Mouse (Mus musculus): ENCODE measurements around the gene Rev3l.

Gene Rev3l

GRCm38 (mm10) chr10:39731736-39732265 is at the start of gene Rev3l:
Gene Rev3l (plus strand): TSS chr10:39732118.
- DNase-seq: peak; percentile 90

DNA sequence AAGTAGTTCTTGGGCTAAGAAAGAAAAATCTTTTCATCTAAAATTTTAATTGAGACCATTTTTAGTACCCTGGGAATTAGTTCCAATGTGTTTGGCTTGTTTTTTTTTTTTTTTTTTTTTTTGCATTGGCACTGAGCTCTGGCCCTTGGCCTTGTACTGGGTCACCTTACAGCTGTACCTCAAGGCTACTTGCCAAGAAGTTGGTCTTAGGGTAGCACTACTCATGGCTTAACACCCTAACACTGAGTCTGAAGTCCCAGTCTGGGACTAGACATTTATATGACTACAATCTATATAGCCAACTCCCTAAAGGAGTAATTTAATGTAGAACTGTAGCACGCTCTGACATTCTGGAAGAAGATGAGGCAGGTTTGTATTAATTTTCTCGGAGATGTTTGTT is 49.4 kb upstream of the Rev3l start:
- DNase-seq: no peak

DNA sequence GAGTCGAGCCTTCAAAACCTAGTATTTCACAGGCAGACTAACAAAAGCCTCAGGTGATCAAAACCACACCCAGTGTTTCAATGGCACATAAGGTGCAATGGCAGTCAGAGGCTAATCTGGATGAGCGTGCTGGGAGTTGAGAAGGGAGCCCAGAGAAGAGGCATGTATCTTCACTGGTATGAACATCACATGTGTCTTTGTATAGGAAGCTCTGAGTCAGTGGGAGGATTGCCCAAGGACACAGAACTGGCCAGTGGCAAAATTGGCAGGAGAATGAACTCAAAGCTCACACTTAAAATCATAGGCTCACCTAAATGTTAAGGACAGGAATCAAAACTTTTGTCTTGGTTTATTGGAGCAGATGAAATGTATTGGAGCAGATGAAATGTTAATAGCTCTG is 48.4 kb upstream of the Rev3l start:
- DNase-seq: no peak

DNA sequence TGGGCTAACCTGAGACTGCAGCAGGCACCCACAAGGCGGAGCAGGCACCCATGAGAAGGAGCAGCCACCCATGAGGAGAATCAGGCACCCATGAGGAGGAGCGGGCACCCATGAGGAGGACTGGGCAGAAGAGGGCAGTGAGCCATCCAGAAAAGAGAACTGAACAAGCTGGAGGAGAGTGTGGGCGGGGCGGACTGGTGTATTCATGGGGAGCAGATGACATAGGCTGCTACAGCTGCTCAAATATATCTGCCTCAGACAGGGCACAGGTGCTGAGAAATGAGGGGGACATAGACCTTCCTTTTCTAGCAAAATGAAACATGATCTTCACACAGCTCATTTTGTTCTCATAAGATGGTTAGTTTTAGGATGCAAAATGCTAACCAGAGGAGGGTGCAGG is 45.1 kb upstream of the Rev3l start:
- DNase-seq: no peak

- DNase-seq: no peak
These were observed 44.1 kb upstream of the Rev3l start for GRCm38 (mm10) chr10:39687851-39688250.

- DNase-seq: no peak
These were observed 40.4 kb upstream of the Rev3l start for GRCm38 (mm10) chr10:39691351-39692064.

DNA sequence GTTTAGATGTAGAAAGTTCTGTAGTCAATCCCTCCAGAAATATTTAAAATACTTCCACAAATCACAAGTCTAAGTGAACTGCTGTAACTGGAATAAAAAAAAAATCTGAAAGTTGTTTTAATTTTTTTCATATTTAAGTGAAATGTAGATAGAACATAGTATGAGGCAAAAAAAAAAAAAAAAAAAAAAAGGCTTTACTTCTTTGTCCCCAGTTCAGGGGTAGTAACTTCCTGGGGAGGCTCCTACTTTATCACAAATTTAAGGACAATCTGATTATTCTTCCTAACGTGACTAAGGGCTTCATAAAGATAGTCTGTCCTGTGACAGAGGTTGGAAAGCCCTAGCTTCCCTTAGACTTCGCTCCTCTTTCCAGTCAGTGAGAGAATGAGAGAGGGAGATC is 39.8 kb upstream of the Rev3l start:
- DNase-seq: no peak

DNA sequence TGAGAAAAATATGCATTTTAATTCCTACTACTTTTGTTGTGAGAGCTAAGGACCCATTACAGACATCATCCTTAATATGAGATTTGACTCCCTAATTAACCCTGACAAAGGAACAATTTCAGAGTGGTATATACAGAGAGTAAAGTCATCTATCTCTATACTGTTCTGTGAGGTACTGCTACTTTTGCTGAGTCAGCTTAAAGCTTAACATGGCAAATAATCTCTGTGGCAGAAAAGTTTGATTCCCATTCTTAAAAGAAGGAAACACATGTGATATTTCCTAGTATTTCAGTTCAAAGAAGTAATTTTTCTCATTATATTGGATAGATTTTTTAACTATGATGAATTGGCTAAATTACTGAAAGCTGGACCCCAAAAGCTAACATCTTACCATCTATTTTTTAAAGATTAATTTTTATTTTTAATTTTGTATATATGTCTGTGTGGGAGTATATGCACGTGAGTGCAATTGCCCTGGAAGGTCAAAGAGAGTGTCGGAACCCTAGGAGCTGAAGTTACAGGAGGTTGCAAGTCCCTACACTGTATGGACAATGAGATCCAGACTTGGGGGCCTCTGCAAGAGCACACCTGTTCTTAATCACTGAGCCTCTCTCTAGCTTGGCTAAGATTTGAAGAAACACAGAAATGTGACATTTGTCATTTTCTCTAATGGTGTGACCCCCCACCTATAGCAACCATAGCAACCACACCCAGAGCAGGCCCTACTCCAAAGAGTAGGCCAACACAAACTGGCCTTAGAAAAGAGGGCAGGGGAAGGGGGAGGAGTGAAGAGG is 24.0 kb upstream of the Rev3l start:
- no peak for DNase-seq

DNA sequence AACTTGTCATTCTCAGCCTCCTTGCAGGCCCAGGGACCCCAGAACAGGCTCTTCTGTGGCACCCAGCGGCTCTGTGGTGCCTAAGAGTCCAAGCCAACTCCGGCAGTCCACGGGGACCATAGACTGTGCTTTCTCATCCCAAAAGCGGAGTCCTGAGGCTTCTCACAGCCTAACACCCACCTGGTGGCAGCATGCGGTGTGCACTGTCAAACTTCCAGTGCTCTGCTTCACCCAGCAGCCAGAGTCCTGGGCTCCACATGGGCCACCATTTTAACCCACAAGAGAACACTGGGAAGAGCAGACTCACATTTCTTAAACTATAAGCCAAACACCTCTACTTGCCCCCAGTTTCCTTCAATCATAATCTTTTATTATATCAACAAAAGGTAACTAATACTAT is 15.0 kb upstream of the Rev3l start:
- DNase-seq: no peak

DNA sequence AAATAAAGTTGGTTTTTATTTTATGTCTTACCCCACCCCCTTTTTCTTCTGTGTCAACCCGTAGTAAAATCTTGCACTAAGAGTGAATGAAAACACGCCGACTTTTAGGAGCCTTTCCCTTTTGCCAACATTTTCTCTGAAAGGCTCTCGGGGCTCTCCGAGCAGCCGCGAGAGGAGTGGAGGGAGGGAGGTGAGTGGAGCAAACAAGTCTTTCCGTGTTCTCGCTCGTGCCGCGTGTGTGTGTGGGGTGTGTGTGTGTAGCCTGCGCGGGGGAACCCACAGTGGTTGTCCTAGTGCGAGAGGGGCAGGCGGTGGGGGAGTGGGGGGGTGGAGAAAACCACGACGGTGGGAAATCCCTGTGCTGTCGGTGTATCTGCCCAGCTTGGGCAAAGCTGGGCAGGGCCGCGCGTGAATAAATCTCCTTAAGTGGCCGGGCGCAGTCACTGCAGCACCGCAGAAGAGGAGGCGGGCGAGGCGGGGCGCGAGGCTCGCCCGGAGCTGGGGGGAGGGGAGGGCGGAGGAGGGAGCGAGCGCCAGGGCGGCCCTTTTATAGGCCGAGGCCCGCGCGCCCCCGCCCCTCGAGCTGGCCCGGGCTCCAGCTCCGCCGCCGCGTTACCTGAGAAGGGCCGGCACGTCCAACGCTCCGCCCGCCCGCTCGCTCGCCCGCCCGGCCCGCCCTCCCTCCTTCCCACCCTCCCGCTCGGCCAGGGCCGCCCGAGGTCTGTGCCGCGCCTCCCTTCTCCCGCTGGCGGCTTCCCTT is 762 bp upstream of the Rev3l start:
- DNase-seq: peak; percentile 87

GRCm38 (mm10) chr10:39732266-39733100 is 565 bp downstream of the Rev3l start:
- DNase-seq: peak; percentile 74

GRCm38 (mm10) chr10:39733101-39733399 is 1.1 kb downstream of the Rev3l start:
- DNase-seq: no peak

DNA sequence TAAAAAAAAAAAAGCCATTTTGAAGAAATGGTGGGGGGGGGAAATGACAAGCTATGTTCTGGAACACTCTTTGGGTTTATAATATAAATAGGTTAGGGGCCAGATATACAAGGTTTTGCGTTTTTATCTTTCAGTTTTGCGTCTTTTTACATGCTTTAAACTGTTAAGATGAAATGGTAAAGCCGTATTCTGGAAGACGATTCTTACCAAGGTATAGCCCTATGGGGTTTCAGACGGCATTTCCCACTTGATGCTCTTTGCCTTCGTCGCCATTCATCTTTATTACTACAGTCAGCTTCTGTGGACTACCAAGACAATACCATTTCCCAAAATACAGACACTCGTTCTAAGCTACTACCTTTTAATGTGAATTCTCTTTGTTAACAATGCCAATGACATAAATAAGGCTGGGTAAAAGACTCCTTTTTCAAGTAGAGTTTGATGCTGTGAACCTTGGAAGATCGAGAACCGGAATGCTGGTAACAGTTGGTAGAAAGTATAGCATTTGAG is 1.6 kb downstream of the Rev3l start:
- no peak for DNase-seq

DNA sequence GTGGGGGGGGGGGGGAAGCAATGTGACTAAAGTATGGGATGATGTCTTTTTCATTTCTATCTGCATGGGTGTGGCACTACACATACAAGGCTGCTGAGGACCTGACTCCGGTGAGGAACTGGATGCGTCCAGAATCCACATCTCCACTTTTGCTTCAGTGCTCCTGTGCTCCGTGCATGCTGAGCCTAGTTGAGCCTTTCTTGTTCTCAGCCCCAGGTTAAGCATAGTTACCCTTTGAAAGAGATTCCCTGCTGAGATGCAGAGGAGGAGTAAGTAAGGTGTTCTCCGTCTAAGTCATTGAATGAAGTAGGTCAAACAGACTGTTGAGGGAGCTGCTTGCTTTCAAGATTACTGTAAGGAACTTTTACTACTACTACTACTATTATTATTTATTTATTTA is 4.3 kb downstream of the Rev3l start:
- no peak for DNase-seq

- no peak for DNase-seq
These were observed 10.1 kb downstream of the Rev3l start for GRCm38 (mm10) chr10:39742057-39742456.

DNA sequence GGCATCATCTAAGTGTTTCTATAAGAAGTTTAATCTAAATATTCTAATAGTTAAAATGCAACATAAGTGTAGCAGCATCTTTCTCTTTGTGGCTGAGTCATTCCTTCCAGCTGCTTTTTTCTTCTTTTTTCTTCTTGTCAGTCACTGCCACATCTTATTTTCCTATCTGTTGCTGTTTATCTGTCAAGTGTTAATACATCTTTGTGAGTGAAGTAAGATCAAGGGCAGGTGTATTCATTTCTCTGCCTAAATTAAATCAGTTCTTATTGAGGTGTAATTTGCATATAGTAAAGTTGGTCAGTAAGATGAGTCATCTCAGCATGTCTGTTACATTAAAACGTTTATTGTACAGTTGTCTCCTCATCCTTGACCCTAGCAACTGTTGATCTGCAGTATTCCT is 32.8 kb downstream of the Rev3l start:
- no peak for DNase-seq

DNA sequence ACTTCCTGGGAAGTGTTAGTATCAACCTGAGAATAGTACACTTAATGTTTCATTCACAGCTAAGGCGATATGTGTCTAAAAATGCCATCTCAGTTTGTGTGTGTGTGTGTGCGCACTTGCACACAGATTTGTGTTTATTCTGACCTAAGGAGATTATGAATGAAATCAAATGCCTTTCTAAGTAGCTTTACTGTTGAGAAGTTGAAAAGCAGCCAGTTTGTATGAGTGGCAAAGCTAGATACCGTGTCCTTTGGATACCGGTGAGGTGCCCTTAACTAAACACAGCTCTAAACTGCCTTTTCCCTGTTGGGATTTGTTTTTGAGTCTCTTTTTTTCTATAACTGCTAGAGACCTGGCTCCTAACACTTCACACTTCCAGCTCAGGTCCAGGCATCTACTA is 34.8 kb downstream of the Rev3l start:
- no peak for DNase-seq

- DNase-seq: no peak
These were observed 40.3 kb downstream of the Rev3l start for GRCm38 (mm10) chr10:39772259-39772658.

- DNase-seq: no peak
These were observed 42.2 kb downstream of the Rev3l start for GRCm38 (mm10) chr10:39773940-39774726.

DNA sequence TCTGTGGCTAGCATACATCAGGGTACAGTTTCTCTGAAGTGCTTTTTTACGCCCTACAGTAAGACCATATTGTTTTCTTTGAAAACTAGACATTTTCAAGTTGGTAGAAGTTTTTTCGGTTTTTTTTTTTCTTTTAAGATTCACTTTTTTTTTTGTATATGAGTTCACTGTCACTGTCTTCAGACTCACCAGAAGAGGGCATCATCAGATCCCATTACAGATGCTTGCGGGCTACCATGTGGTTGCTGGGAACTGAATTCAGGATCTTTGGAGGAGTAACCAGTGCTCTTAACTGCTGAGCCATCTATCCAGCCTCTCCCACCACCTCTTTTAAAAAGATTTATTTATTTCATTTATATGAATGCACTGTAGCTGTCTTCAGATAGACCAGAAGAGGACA is 45.0 kb downstream of the Rev3l start:
- no peak for DNase-seq

- no peak for DNase-seq
These were observed 46.4 kb downstream of the Rev3l start for GRCm38 (mm10) chr10:39778305-39778704.

DNA sequence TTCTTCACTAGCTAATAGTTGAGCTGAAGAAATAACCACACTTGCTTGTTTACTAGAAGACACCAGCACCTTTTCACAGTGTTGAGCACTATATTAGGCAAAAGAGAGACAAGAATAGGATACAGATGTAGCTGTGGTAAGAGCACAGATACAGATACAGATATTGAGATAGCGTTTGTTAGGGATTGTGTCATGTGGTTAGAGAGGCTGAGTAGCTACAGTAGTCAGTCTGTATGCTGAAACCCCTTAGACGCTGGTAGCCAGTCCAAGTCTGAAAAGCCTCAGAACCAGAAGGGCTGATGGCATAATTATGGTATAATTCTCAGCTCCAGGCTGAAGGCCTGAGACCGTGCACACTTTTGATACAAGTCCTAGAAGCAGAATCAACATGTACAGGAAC is 53.3 kb downstream of the Rev3l start:
- no peak for DNase-seq
